Mouse (Mus musculus) adrenal gland, postnatal 14 days (tissue): ENCODE data around the gene Bcl7a. TPM values are rescaled to one million over a fixed set of nuclear protein-coding genes. Genes with fewer than 3 reads are reported as not detected.

Experiments used
- DNase-seq: peaks from one replicate; pipeline ENCODE4 v3.0.0; 2021; ENCODE audit warnings: mixed read lengths
- long read RNA-seq, 2 experiments: library from polyadenylated mRNA; stranded (forward); transcript quantifications; one replicate each; pipeline ENCODE4 v2.0.0; 2021
- total RNA-seq: library from RNA; stranded (reverse); gene quantifications from 2 replicates; pipeline ENCODE4 v1.2.3, GENCODE M21; 2021

Bcl7a gene
- 11.9 and 16.1 TPM in 2 replicates for total RNA-seq
- long read RNA-seq, experiment 1, full-length matches to known transcripts: 2 of 5 reads
- long read RNA-seq, experiment 1, partial matches to known transcripts: 0 of 5 reads
- long read RNA-seq, experiment 1, other reads (novel, unspliced or antisense): 3 of 5 reads
- long read RNA-seq, experiment 2, partial matches to known transcripts: 0 of 3 reads
- long read RNA-seq, experiment 2, other reads (novel, unspliced or antisense): 3 of 3 reads

DNA sequence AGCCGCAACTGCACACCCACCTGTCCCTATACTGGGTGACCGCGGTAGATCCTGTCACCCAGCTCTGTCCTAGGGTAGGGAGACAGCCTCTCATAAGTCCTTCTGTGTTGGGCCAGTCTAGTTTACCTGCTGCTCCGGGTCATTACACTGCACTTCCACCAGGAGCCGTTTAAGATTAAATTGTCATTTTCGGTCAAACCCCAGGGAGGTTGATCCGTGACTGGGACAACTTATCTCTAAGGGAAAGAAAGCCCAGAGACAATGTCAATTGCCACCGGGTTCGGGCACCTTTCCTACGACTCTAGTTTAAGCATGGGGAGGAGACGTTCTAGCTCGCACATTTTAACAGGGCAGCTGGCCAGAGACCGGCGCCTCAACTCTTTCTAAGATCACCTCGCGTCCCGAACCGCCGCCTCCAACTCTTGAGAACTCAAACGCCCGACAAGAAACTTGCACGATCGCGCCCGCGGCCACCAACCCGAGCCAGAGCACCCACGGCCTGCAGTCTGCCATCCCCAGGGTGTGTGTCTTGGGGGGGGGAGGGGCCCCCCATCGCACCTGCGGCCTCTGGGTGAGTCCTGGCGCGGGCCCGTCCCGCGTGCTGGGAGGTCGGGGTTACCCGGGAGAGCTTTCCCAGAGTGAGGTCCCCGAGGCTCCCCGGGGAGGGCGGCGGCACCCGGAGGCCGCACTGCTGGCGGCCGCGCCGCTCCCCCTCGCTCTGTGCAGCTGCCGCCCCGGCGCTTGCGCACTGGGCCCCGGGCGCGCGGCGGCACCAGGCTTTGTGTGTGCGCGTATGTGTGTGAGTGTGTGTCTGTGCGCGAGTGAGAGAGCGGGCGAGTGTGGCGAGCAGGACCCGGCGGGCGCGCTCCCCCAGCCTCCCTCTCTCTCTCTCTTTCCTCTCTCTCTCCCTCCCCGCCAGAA lies at the start of gene Bcl7a:
Bcl7a (plus strand) TSS at position 128 of the 921 bp plus-strand sequence.
- DNase-seq: peak; percentile 91

DNA sequence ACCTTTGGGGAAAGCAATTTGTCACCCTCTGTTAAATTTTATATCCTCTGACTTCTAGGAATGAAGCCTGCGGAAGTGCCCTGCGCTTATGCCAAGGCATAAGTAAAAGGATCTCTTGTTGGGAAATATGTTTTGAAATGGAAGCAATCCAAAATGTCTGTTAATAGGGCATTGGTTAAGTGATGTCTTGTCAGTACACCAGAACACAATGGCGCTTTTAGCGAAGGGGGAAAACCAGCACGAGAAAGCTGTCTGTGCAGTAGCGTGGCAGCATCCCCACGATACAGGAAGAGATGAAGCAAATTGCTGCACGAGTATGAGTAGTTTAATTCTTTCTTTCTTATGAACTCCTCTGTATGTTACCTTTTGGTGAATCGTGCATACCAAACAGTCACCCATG lies 49.0 kb upstream of the Bcl7a start:
- no peak for DNase-seq

DNA sequence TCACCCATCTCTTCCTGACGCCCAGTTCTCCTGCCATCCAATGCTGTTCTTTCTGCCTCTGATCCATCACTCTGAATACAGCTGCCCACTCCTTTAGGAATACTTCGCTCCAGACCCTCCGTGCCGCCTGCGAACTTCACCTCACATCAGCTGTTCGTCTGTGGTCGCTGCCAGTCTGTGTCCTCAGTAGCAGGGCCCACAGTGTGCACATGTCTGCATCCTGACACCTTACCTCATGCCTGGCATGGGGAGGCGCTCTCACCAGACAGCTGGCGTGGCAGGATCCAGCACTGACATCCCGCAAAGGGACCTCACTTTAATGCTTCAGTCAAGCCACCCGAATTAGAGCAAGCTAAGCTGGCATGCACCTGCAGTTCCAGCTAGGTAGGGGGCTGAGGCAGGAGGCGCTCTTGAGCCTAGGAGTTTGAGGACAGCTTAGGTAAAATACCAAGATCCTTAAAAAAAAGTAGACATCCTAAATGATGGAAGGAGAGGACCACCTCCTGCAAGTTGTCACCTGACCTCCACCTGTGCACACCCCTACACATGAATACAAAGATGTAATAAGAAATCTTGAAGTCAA lies 47.3 kb upstream of the Bcl7a start:
- DNase-seq: no peak

GRCm38 (mm10) chr5:123296972-123297754 lies 46.5 kb upstream of the Bcl7a start:
- no peak for DNase-seq

DNA sequence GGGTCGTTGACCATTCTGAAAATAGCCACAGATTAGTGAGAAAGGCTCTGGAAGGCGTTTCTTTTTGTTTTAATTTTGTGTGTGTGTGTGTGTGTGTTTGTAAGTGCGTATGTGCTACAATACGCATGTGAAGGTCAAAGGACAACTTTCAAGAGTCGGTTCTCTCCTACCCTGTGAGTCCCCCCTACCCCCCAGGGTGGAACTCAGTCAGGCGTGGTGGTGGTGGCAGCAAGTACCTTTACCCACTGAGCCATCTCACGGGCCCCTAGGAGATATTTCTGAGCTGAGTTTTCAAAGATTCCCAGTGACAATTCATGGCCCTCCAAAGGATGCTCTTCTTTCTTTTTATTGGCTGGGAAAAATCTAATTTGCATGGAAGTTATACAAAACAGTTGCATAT lies 45.8 kb upstream of the Bcl7a start:
- no peak for DNase-seq

GRCm38 (mm10) chr5:123298526-123298925 lies 45.1 kb upstream of the Bcl7a start:
- DNase-seq: no peak

- no peak for DNase-seq
Measured at GRCm38 (mm10) chr5:123300496-123301034, 43.1 kb upstream of the Bcl7a start.

DNA sequence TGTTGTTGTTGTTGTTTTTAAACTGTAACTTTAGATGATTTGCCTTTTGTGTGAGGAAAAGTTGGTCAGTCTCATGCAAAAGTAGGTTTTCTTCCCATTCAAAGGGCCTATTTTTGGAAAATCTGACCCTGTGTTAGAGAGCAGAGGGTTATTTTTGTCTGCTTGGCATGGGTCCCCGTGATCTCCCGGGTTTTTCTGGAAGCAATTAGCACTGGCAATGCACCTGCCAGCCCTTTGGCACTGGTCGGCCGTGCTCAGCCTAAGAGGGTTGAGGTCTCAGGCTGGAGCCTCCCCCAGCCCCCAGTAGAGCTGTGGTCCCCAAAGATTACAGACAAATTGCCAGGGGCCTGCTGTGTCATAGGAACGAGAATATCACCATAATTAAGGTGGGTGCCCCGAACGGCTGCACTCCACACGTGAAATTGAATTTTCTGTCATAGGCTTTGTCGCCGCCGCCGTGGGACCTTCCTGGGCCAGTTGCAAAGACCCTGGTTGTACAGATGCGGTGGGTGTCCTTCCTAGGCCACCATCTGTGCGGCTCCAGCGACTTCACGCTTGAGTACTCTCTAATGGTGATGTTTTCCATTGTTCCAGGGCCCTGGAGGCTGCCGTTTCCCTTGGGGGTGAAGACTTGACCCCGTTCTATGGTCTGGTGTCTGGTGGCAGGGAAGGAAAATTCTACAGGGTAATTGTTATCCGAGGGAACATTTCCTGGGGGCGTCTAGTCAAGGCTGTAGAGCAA lies 41.7 kb upstream of the Bcl7a start:
- DNase-seq: no peak

DNA sequence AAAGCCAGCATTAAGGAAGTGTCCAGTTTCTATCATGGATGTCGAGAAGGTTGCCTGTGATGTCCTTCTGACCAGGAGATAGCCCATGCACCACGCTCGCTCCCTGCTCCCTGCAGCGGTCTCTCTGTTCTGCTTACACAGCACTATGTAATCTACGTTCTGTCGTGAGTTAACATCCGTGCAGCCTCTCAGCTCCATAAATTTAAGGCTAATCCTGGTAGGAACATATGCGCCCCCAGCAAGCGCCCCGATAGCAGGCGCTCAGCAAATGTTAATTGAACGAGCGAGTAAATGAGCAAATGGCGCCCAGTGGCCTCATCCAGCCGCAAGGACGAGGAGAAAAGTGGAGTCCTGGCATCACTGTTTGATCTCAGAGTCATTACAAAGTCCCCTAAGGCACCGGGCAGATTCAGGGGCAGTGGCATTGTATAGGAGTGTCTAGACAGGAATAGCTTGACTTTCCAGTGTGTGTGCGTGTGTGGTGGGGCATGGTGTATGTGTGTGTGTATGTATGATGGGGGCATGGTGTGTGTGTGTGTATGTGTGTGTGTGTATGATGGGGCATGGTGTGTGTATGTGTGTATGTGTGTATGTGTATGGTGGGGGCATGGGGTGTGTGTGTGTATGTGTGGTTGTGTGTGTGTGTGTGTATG lies 35.9 kb upstream of the Bcl7a start:
- DNase-seq: no peak

DNA sequence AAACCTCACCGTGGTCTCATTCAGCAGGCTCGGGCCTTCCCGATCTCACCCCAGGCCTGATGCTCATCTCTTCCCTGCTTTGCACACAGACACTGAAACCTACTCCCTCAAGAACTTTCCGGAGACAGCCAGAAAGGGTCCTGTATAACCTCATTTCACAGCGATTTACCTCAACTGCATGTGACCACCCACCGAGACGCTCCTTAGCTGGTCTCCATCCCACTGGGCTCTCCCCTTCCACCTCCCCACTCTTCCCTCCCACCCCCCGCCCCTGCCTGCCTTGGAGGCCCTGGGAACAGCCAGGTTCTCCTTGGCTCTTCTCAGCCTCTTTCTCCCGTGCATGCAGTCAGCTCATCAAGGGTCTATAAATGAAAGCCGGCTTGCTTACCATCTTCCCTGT lies 33.8 kb upstream of the Bcl7a start:
- DNase-seq: no peak

GRCm38 (mm10) chr5:123310221-123310620 lies 33.4 kb upstream of the Bcl7a start:
- DNase-seq: no peak

- no peak for DNase-seq
Measured at GRCm38 (mm10) chr5:123313058-123313630, 30.5 kb upstream of the Bcl7a start.

DNA sequence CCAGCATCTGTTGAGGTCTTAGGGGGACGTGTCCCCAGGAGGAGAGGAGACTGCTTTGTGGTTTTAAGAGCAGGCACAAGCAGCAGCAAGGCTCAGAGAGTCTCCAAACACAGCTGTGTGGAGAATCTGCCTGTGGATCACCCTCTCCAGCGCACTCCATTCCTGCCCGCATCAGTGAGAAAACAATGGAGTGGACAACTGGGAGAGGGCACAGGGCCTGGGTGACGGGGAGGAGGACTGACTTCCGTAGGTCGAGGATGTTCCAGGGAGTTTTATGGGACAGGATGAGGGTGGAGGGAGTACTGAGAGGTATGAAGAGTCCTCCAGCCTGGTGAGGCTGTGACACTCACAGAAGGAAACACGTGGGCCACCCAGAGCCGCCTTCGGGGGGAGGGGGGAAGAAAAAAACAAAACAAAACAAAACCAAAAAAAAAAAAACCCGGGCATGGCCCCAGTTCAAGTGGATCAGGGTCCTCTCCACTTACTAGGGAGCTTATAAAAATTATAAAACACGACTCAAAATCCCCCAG lies 29.7 kb upstream of the Bcl7a start:
- no peak for DNase-seq

DNA sequence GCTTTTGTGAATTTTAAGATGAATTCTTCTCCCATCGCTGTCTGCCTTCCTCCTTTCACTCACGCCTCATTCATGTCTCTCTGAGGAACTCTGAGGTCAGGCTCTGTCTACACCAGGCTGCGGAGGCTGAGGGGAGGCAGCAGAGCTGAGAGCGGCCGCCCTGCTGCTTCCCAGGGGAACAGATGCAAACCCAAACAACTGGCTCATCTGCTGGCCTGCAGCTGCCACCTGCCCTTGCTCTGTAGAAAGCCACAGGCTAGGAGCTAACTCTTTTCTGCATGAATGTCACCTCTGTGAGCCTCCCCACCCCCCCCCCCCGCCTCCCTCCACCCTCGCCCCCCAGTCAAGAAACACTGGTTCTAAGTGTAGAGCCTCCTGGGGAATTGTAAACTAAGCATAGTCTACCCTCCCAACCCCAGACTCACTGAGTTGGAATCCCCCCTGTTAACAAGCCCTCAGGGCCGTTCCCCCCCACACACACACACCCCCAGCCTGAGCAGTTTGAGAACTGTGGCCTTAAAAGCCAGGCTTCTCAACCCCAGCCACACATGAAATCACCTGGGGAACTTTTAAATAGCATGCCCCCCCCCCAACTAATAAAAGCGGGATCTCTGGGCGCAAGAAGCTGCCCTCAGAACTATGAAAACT lies 28.3 kb upstream of the Bcl7a start:
- no peak for DNase-seq

DNA sequence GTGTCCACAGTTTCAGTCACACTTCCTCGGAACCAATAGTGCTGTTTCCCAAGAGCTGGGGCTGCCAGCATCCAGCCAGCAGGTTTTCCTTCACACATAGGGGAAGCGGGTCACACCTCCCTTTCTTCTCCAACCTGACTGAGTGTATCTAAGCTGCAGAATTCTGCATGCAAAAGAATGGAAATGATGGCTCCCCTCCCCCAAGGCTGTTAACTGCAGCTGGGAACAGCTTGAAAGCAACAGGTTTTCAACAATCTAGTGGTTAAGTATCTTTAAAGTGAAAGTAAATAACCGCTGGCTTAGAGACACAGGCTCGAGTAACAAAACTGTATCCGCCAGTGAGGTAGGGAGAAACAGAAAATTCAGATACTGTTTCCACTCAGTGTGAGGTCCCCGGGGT lies 25.6 kb upstream of the Bcl7a start:
- DNase-seq: peak; percentile 45

- DNase-seq: no peak
Measured at GRCm38 (mm10) chr5:123320136-123320535, 23.5 kb upstream of the Bcl7a start.

DNA sequence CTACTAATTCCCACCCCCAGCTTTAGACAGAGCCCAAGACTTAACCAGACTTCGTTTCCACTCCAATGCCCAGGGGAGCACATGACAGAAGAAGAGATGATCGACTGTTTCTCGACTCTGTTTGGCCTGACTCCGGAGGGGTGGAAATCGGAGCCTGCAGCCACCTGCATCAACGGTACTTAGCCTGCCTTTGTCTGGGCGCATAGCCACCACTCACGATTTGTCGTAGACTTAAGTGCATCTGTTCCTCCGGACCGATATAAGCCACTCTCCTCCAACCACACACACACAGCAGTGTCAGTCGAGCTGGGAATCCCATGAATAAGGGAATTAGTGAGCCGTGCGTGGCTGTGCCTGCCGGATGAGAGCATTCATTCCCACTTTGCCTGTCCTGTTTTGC lies 19.4 kb upstream of the Bcl7a start:
- no peak for DNase-seq

- DNase-seq: no peak
Measured at GRCm38 (mm10) chr5:123326006-123326750, 17.5 kb upstream of the Bcl7a start.

DNA sequence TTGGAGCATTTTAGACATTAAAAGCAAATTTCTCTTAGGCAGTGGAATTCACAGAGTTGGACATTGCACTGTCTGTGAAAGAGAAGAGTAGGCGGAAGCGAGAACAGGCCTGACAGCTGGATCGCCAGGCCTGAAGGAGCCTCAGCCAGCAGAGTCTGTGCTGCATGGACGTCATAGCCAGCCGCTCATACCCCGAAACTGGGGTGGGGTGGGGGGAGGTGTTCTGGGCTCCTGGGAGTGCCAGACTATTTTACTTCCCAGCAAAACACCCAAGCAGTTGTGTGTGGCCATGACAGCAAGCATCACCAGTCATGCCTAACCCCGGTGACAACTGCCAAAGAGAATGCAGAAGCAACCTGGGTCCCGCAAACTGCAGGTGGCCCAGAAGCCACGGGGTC lies 16.9 kb upstream of the Bcl7a start:
- DNase-seq: peak; percentile 23
